Mouse (Mus musculus) NIH3T3 (cell line): ENCODE data around the gene Ddr2.
"Not testable (repeated sequence)": the region's sequence is repeated elsewhere in the genome, so short reads cannot be mapped to it uniquely, and the experiment has no call there.

ENCODE experiments used
- DNase-seq: peaks from one replicate; pipeline ENCODE4 v3.0.0-alpha.2; 2012; ENCODE audit warnings: low read depth

Gene Ddr2

DNA sequence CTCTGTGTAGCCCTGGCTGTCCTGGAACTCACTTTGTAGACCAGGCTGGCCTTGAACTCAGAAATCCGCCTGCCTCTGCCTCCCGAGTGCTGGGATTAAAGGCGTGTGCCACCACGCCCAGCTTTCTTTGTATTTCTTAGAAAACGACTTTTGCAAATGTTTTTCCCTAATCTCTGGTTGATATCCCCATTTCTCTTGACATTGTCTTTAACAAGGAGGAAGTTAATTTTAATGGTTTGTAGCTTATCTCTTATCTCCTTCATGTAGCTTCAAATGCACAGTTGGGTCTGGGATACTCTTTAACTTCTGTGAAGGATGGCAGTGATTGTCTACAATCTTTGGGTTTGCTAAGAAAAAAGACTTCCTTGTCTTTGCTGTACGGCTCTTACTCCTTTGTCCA is 7.7 kb downstream of the Ddr2 start:
- not testable (repeated sequence) for DNase-seq

DNA sequence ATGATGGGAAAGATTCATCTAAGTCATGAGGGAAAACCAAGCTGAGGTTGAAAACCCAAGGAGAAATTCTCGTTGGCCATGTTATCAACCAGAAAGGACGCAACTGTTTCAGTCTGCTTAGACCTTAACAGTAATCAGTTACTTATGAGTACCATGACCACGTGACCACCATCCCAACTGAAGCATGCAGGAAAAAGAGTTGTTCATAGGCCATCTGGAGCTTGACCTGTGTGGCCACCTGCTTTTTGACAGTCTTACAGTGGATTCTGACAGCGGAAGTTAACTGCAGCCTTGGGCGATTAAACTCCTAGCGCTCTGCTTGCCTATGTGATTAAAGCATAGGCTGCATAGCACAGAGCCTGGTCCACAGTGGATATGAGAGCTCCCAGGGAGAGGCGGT is 23.9 kb downstream of the Ddr2 start:
- DNase-seq: no peak

DNA sequence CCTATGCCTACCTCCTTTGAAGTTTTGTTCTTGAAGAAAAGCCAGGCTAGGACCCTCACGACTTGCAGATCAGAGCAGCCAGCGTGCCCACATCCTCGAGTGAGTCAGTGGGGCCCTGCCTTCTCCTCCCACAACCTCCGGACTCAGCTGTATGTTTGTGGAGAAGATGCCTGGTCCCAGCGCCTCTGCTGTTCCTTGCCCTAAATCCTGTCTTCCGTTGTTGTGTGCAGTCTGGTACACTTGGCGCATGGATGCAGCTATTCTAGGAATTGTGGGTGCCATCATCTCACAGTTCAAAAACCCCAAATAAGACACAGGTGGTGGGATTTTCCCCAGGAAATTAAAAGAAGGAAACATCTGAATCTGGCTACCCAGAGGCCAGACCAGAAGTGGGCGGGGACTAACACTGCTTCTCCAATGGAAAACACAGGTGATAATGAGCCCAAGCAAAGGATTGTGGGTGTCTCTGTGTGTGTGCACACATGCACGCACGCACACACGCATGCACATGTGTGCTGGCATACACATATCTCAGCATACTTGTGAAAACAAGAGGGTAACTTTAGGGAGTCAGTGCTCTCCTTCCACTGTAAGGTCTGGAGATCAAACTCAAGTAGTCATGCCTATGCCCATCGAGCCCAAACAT is 26.3 kb downstream of the Ddr2 start:
- DNase-seq: no peak

DNA sequence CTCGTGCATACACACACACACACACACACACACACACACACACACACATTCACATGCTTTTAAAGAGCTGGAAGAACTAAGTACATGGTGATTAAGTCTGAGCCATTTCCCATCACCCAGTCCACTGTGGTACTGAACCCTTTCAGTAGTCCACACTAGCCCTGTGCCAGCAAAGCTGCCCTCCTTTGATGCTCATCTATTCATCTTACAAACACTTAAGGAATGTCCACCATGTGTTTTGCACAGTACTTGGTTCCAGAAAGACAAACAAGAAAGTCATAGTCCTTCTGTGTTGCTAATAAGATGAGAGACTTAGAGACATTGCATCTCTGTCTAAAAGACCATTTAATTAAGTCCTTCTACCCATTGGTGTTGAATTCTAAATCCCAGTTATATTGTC is 29.7 kb downstream of the Ddr2 start:
- DNase-seq: peak; percentile 56

DNA sequence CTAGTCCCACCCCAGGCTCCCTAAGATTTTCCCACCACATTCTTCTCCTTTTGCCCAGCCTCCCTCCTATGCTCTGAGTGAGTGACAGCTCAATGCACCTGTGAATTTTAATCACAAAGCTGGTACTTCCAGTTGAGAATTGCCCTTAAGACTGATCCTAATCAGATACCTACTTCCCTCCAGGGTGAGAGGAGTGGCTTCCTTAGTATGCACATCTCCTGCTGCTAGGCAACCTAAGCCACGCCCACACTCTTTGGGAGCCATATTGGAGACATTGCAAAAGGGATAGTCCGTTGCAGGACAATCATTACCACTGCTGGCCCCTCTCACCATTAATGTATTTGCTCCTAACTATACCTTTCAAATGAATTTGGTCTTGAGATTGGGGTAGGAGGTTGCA is 31.1 kb downstream of the Ddr2 start:
- DNase-seq: no peak

DNA sequence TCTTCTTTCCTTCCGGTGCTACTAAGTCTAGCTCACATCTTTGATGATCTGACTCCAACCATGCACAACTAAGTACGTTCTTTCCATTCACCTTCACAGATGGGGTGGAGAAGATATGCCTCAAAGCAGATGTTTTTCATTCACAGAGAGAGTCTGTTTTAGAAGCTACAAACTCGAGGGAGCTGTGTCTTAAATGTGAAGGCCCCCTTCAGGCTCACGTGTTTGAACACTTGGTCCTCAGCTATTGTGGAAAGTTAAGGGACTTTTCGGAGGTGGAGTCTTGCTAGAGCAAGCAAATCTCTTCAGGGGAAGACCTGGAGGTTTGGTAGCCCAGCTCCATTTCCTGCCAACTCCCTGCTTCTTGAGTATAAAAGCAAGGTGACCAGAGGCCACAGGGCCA is 34.2 kb downstream of the Ddr2 start:
- DNase-seq: no peak

DNA sequence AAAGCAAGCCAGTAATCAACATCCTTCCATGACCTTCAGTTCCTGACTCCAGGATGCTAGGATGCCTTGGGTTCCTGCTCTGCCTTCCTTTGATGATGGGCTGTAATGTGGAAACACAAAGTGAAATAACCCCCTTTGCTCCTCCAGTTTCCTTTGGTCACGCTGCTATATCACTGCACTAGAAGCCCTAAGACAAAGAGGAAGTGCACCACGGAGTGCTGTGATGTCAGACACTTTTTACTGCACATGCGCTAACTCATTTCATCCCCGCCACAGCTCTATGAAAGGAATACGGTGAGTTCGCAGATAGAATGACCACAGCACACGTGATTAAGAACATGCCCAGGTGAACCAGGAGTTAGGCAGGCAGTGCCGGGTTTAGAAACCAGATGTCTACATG is 36.8 kb downstream of the Ddr2 start:
- DNase-seq: no peak

DNA sequence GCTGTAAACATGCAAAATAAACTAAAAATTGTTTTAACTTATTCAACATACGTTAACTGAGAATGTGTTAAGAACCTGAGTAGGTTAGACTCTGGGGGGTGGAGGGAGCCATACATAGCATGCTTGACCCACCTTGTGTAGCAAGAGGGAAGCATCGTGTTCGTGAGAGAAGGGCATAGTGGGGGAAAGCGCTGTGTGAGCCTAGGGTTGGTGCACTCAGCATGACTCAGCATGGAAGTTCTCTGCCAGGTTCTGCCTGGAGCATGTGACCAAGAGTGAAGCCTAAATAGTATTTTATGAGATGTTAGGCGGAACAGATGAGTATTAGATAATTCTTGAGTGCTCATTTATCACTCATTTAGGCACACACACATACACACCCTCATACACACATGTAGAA is 41.4 kb downstream of the Ddr2 start:
- peak; percentile 46 for DNase-seq

DNA sequence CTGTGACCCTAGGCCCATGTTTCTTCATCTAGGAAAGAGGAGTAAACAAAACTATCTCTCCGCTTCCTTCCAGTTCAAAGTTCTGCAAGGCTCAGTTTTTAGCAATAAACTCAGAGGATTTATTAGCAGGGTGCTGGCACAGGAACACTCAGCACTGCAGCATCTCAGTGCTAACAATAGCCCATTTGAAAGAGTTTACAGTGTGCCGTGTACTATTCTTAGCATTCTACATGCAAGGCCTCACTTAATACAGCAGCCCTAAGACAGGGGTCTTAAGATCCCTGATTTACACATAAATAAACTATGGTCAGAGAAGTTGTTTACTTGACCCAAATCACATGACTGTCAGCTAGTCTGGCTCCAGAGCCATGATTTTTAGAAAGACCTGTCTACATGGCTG is 44.6 kb downstream of the Ddr2 start:
- DNase-seq: no peak

DNA sequence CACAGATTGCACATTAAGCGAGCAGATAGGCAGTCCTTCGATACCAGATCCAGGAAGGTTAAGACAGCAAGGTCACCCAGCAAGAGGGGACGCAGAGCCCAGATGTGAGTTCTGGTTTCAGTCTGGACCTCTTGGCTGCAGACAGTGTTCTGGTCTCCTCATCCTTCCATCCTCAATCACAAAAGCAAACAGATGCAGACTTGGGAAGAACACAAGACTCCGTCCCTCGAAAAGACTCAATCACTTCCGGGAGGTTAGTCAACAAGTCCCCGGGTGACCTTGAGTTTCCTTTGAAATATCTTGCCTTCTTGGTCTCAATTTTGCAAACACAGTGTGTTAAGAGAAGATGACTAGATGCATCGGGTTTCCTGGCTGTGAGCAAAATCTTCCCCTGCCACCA is 45.6 kb downstream of the Ddr2 start:
- DNase-seq: no peak

DNA sequence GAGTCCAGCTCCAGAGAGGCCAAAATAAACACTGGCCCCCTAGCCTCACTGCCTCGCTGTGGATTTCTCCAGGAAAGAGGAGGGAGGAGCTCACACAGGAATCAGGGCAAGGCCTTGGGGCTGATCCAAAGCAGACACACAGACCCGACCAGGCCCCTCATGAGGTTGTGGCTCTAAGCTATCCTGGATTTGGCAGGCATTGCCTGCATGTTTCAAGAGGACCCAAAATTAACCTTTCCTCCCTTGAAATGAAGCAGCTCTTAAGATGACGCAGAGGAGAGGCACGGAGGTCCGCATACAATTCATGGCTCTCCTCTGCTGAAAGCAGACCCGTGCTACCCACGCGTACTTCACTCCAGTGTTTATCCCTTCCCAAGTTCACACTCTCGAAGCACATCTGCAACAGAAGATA is 46.5 kb downstream of the Ddr2 start:
- peak; percentile 63 for DNase-seq

DNA sequence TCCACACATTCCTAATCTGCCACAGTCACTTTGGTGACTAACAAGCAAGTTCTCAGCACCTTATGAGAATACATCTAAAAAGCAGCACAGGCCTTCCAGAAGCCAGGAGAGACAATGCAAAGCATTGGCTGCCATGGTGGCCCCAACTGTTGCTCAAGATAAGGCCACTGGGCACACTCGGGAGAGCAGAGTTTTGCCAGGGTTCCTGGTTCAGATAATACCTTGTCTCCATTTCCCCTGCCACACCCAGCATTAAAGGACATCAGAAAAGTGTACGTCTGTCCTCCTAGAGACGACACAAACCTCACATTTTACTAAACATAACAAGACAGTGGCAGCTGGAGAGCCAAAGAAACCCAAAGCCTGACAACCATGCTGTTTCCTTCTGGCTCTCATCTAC is 50.3 kb downstream of the Ddr2 start:
- DNase-seq: no peak

DNA sequence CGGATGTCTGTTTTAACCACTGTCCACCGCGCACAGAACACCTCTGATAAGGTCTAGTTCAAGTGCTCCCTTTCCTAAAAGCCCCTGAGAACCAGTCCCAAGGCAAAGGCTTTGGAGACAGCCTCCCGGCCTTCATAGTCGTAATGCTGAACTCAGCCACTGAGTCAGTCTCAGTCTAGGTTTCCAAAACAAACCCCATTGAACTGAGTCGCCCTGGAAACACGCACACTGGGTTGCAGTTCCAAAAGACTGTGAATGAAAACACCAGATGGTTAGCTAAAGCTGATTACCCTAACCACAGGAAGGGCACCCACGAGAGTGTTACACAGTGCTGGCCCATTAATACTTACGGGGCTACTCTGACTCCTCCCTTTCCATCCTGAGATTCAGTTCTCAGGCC is 51.2 kb downstream of the Ddr2 start:
- DNase-seq: peak; percentile 73

DNA sequence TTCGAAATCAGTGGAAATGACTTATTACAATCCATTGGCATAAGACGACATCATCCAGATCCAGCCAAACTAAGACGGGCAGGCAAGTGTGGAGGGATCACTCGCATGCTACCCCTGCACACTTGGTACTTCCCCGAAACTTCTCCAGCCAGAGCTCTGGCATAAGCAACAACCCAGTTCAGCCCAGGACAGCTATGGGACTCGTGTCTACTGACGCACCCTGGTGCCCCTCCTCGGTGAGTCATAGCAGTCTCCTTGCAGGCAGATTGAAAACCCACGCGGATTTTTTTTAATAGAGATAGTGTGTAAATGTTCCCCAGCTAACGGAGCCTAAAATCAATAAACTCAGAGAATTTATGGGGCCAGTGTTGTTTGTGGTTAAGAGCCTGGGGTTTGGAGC is 52.5 kb downstream of the Ddr2 start:
- DNase-seq: peak; percentile 78

DNA sequence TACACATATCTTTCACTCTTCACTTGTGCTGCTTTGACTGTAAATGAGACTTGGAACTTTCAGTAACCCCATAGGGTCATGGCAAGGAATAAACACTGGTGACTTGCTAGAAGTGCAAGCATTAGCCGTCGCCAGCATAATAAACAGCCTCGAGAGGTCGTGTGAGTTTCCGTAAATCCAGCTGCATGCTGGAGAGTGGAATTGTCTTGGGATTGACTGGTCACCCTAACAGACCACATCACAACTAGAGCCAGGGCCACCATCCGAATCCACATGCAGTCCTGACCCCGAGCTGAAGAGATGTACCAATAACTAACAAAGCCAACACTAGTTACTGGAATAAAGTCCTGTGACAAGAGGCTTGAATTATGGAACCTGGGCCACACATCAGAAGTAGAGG is 53.0 kb downstream of the Ddr2 start:
- no peak for DNase-seq

DNA sequence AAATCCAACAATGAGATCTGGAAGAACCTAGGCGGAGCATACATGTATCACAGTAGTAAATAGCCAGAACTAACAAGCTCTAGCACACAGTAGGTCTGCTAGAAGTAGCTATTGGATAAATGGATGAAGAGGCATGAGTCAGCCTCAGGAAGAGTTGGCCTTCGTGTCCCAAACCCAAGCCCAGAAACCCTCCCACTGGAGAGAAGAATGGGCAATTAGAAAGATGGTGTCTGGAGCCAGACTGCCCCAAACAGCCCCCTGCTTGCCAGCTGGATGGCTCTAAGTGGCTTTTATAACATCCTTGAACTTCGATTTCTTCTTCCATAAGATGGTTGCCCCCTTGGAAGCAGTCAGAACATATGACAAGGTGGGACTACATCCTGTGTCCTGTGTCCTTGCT is 53.6 kb downstream of the Ddr2 start:
- DNase-seq: no peak

DNA sequence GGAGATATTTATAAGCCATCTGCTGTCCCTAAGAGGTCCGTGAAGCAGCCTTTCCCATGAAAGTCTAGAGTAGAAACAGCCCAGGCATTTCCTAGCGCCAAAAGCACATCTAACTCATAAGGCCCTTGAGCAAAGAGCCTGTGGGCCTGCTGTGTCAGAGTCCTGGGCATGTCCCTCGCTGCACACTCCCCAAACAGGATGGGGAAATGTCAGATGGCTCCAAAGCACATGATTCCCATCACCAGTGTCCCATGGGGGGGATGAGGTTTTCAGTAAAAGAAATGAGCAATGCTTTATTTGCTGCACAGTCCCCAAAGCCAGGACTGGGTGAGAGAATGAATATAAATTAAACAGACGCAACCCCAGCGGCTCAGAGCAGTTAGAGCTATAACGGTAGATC is 54.3 kb downstream of the Ddr2 start:
- no peak for DNase-seq

DNA sequence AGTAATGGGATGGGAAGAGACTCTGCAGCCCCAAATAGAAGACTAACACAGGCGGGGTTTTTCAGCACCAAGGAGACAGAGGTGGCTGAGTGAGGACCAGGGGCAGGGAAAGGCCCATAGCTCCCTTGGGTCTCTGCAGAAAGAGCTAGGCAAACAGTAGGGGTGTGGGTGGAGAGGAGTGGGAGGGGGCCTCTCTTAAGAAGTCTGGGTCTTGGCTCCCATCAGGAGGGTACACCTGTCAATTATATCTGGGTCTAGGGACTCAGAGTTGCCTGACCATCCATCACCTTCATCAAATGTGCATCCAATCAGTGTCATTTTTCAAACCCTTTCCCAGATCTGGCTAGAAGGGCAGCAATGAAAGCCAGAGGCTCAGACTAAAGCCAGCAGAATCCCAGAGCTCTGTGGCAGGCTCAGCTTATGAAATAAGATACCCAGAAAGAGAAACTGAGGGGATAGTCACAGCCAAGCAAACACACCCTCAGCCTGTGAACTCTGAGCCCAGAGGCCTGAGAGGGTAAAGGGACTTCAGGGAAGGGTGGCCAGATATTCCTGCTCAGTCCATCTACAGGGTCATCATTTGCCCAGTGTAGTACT is 58.0 kb downstream of the Ddr2 start:
- DNase-seq: no peak

DNA sequence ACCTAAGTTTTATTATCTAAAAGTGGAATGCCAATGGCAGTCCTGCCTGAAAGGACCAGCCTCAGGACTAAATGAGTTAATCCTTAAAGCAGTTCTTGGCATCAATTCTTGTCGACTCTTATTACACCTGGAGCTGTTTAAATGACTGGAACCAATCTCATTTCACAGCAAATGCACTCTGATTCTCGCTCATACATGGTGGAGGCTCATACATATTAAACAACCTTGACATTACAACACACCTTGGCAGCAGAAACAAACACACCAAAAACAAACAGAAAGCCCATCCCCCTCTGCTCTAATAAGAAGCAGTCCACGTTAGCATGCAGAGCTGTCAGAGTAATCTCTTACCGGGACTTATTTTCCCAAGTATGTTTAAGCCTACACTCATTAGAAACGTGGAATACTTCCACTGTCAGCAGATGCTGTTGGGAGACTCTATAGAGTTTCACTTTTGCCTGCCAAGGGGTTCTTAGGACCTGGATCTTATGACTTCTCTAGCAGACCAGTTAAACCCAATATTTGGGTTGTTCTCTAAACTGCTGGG is 58.9 kb downstream of the Ddr2 start:
- DNase-seq: peak; percentile 61

DNA sequence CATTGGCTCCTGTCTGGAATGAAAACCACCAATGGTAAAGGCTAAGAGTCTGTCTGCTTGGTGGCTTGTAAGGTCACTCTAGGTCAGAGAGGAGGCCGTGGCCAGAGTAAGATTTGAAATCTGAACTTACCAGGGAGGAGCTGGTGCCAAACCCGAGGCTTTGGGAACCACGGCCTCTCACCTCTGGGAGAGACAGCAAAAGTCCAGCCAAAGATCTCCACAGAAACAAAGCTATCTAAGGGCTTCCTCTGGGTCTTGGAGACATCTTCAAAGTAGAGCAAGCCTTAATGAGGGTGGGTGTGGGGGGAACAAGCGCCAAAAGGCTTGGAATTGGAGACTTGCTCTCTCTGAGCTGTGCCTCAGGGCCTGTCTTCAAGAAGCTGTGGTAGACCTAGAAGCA is 62.1 kb downstream of the Ddr2 start:
- no peak for DNase-seq

DNA sequence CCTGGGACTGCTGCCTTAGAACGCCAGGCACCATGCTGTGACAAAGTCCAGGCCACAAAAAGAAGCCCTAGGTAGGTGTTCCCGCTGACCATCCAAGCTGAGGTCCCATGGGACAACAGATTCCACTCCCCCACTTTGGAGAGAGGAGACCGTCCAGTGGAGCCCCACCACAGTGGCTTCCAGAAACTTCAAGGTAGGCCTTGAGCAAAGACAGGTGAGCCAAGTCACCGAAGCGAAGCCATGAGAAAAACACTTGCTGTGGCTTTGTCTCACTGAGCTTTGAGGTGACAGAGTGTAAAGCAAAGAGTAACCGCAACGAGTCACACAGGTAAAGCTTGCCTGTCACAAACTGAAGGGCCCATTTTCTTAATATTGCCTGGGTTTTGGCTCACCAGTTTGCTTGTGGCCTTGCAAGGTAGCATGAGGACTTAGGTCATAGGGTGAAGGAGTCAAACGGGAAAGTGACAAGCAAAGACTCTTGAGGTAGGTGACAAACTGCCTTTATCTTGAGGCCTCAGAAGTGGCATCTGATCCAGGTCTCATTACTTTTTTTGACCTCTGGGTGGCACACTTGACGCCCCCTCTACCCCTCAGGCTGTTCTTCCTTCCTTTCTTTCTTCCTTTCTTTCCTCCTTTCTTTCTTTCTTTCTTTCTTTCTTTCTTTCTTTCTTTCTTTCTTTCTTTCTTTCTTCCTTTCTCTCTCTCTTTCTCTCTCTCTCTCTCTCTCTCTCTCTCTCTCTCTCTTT is 65.7 kb downstream of the Ddr2 start:
- DNase-seq: no peak

DNA sequence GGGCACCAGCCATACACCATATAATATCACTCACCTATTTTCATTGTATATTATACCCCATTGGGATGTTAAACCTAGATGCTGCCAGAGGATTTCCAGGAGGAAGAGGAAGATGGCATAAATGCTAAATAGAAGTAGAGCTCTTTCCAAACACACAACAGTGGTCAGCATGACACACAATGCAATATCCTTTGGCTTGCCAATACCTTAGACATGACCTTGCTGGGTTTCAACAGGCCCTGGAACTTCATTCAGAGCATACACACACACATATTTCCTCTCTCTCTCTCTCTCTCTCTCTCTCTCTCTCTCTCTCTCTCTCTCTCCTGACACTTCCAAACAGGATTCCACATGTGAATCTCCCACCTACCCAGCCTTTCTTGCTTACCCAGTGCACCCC is 66.8 kb downstream of the Ddr2 start:
- no peak for DNase-seq

DNA sequence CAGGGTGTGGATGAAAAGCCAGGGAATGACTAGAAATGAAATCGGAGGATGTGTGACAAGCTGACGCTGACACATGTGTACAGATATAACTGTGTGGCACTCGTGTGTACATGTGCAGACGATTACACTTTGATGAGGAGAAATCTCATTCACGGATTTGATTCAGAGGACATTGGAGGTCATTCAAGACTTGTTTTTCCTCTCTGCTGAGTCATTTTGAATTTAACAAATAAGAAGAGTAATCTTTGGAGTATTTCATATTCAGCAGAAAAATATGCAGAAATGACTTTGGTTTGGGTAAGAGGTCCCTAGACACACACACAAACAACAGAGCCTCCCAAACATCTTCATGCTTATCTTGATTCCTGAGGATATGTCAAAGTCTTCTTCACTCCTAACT is 67.6 kb downstream of the Ddr2 start:
- DNase-seq: peak; percentile 68
